Mouse (Mus musculus) spleen, postnatal 14 days (tissue): ENCODE results near the gene Pla2g10.
A peak's percentile ranks its signal among the peaks of the same experiment; 100 is the strongest.
"Not testable (repeated sequence)": the region's sequence is repeated elsewhere in the genome, so short reads cannot be mapped to it uniquely, and the experiment has no call there.

ENCODE experiments used
- DNase-seq, 2 experiments: peaks; one replicate each; pipeline ENCODE4 v3.0.0; 2021 to 2022; ENCODE audit warnings: low spot score in 2 of 2

The Pla2g10 gene

GRCm38 (mm10) chr16:13729428-13729827, 1.4 kb downstream of the Pla2g10 start:
- DNase-seq: no peak

DNA sequence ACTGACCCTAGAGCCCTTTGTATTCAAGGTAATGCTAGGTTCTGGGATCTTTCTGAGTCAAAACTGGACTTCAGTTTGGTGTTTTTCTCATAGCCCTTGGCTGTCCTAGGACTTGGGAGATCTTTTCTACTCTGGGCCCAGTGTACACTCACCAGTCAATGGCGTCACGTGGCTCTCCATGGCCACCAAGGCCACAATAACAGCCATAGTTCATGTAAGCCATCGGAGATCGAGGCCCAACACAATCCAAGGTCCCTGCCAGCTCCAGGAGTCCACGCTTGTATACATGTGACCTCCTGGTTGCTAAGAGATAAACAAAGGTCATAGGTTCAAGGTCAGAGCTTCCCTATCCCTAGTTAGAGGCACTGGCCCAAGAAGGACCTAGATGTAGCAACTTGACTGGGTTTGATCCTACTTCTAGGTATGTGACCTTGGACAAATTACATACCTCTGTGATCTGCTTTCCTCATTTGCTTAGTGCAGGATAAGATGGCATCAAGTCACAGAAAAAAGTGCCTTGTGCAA, 2.9 kb downstream of the Pla2g10 start:
- no peak for DNase-seq

DNA sequence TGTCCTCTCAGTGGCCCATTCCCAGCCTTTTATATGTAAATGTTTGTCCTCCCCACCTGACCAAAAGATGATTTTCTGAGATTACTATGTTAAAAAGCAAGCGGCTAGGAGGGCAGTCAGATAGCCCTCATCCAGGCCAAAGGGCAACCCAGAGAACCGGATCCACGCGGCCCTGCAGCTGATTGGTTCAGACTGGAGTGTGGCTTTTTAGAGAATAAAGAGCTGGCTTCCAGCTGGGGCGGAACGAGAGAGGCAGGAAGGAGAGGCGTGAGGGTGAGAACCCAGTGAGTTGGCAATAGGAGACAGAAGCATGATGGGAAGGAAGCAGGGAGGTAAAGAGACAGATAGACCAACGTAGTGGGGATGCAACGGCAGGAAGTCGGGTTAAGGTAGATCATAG, 7.8 kb downstream of the Pla2g10 start:
- no peak for DNase-seq

DNA sequence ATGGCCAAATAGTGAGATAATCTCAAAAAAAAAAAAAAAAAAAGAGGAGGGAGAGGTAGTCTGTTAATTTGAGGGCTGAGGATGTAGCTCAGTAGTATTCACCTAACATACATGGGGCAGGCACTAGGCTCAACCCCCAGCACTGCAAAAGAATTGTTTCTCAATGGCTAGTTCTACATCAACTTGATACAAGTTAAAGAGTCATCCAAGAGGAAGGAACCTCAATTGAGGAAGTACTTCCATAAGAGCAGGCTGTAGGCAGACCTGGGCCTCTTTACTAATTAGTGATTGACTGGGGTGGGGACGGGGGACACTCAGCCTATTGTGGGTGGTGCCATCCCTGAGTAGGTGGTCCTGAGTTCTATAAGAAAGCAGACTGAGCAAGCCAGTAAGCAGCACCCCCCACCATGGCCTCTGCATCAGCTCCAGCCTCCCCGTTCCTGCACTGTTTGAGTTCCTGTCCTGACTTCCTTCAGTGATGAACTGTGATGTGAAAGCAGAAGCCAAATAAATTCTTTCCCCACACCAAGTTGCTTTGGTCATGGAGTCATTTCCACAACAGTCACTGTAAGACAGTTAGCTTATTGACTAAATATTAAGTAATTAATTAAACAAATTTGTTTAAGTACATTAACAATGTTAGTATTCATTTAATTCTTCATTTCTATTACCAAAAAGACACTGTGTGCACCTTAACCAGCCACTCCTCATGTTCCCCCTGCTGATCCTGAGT, 13.8 kb downstream of the Pla2g10 start:
- no peak for DNase-seq

DNA sequence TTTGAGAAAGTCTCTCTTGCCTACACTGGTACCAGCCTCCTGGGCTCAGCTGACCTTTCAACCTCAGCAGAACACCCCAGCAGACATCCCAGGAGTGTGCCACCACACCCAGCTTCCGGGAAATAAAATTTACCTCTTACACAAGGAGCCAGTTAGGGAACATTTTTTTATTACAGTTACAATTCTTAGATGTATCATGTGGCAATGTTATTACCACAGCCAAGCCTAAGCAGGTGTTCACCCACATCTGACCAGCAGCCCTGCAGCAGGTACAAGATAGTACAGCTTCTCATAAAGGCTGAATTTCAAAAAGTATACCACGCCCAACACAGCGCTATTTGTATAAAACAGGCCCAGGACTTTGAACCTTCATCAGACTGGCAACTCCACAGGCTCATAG, 15.9 kb downstream of the Pla2g10 start:
- no peak for DNase-seq

GRCm38 (mm10) chr16:13704676-13705075, 26.1 kb downstream of the Pla2g10 start:
- DNase-seq: no peak

DNA sequence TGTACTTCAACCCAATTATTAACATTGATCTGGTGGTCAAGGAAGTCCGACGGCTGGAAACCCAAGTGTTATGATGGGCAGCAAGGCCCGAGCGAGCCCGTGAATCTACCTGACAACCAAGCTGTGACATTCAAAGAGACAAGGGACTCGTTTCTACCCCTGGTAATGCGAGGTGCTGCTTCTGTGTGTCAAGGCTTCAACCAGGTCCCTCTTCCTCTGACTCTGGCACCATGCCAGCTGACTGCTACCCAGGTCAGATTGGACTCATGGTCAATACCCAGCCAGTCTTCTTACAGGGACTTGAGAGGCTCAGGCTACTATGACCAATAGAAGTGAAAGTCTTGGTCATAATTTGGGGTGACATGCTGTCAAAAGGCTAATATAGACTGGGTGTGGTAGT, 28.6 kb downstream of the Pla2g10 start:
- DNase-seq: no peak

GRCm38 (mm10) chr16:13698998-13699397, 31.8 kb downstream of the Pla2g10 start:
- no peak for DNase-seq

DNA sequence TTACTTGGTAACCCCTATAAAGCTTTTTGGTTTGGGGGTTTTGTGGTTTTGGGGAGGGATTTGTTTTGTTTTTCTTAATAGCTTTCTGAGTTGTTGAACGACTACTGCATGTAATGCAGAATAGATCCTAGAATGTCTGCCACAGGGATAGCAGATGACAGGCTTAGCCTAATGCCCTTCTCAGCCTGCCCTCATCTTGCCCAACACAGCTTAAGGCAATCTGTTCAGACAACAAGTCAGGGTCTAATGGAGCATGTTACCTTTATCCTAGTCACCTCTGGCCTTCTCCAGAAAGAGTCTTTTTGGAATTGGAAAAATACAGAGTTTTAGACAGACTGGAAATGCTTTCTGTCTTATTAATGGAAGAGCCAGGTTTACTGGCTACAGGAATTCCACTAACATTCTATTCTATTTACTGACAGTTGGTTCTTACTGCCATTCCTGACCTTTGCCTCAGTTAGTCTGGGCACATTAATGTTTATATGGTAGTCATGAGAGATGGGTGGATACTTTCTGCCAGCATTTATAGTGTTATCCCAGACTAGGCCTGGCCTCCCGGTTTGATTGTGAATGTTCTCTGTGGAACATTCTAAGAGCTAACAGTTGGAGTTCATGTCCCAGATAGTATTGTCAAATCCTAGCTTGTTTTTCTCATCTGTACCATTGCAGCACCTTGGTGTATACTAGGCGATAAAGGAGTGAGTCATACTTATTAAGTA, 52.0 kb downstream of the Pla2g10 start:
- DNase-seq: no peak

GRCm38 (mm10) chr16:13674511-13674910, 56.3 kb downstream of the Pla2g10 start:
- no peak for DNase-seq

DNA sequence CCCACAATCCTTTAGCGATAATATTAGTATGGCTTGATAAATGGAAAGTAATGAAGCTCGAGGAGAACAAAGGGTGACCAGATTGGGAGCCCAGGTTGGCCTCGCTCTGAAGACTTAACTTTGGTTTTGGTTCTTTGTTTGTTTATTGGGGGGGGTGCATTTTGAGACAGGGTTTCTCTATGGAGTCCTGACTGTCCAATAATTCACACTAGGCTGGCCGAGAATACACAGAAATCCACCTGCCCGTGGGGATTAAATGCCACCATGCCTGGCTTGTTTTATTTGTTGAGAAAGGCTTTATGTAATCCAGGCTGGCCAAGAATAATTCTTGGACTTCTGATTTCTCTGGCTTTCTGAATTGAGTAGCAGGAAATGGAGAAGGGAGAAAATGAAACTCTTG, 57.7 kb downstream of the Pla2g10 start:
- no peak for DNase-seq

DNA sequence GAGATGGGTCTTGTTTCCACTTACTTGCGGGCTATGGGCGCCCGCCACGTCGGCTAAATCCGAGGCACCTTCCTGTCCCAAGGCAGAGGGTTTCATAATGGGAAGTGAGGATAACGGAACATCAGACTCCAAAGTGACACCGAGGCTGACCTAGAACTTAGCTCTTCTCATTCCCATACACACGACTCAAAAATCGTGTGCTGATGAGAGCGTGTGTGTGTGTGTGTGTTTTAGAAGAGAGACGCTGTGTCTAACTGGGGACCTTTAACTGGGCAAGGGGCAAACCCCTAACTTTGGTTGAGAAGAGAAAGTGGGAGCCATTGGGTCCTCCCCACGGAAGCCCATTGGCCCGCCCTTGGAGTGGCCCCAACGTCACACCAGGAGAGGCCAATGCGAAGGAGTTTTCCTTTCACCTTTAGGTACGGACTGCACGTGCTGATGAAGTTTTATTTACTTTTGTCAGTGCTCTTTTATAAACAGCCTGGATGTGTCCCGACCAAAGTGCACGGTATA, 58.3 kb downstream of the Pla2g10 start:
- peak; percentile 39 to 54 for DNase-seq

GRCm38 (mm10) chr16:13671685-13672385, 58.9 kb downstream of the Pla2g10 start, which contains the start of the genes Bfar and 3110001I22Rik:
Bfar (plus strand) TSS chr16:13671858.
3110001I22Rik (plus strand) TSS chr16:13671929.
- DNase-seq: peak; percentile 74 to 81

GRCm38 (mm10) chr16:13670896-13671295, 59.9 kb downstream of the Pla2g10 start:
- DNase-seq: not testable (repeated sequence)

DNA sequence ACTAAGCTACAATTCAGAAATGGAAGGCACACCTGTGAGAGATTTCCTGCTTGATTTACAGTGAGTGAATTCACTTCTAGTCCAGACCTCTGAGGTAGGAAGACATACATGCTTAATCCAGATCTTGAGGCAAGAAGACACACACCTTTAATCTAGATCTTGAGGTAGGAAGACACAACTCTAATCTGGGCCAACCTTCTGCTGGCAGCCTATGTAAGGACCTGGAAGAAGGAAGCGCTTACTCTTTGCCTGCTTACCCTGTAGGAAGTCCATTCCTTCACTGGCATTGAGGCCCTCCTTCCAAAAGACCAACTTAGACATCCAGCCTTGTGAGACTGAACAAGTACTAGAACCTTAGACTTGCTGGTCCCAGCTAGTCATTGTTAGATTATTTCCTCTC, 61.5 kb downstream of the Pla2g10 start:
- DNase-seq: no peak

DNA sequence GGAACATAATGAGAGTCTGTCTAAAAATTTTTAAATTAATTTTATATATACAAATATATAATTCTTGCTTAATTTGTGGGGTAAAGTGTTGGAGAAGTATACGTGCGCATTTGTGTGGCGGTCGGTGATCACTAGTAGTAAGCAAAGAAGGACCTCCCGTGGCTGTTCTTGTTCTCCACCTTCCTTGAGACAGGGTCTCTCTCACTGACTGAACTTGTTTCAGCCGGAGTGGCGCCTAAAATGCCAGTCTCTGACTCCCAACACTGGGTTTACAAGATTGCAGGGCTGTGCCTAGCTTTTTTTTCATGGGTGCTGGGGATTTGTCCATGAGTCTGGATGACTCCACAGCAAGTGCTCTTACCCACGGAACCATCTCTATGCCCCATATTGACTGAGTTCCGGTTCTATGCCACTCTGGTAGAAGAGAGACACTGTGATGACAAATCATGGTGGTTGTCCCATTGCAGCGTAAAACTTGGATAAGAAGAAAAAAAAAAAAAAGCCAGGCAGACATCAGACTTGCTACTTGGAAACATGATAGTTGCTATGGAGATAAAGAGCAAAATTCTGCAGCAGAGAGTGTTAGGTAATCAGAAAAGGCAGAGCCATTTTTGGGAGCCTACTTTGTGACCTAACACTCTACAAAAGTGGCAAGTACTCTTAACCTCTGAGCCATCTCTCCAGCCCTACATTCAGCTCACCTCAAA, 62.2 kb downstream of the Pla2g10 start:
- DNase-seq: no peak

DNA sequence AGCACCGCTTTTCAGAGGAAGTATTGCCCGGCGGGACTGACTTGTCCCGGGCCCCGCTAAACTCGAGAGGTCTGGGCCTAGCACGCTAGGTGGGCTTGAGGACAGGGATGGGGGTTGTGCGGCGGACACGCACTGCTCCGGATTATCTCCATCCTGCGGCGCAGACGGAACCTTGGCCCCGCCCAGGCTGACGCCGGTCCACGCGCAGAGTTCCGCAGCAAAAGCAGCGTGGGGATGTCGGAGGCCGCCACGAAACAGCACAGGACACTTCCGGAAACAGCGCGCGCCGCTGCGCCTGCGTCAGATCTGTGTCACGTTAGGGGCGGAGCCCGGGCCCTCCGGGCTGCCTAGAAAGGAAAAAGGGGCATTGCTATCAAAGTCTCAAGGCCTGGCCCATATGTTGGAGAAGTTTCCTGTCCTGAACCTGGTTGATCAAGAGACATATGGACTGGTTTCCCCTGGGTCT, 62.9 kb downstream of the Pla2g10 start, which contains the start of gene Parn:
Parn (minus strand) TSS at position 293 of the 466 bp plus-strand sequence.
- peak; percentile 85 to 89 for DNase-seq
